Mouse (Mus musculus): ENCODE data around the gene Flvcr2. TPM values are rescaled to one million over a fixed set of nuclear protein-coding genes. Genes with fewer than 3 reads are reported as not detected.
"Not testable (repeated sequence)": the region's sequence is repeated elsewhere in the genome, so short reads cannot be mapped to it uniquely, and the experiment has no call there.

Gene Flvcr2
- polyA plus RNA-seq (2015; fragmentation: Nextera tagmentation; extraction: Ambion mirVana) = 3.6 and 5.1 TPM in 2 replicates

DNA sequence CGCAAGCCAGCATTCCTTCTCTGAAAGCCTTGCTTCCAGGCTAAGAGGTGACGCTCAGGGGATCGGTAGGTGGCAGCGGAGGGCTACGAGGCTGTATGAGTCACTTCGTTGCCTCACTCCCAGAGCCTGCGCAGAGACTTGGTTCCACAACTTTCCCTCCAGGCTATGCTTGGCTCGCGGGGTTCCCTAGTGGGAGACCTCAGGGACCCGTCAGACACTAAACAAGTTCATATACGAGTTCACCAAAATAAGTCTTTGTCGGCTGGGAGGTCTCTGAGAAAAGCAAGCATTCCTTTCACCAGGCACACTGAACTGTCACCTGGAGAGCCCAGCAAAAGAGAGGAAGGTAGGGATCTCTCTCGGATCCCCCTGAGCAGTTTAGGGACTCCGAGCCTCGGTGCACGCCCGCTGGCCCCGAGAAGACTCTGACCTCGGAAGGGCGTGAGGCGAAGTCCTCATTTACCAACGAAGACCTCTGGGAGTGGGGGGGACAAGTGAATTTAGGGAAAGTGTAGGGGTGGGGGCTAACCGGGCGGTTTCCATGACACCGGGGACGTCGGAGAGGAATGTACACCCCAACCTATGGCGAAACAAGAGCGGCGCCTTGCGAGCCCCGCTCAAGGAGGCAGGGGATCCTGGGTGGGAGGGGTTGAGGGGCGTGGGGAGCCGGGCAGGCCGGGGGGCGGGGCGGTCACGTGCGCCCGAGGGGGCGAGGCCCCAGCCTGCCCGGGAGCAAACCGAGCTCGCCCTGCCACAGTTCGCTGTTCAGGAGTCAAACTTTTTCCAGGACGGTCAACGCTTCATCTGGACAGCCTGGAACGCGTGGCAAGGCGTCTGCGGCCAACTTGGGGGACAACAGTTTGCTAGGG lies at the start of gene Flvcr2:
Flvcr2 (plus strand) TSS at position 713 of the 869 bp plus-strand sequence.
- 0 out of 2 replicates have a peak, but pooled peaks cover 4% of the 10 kb centered on the region for H3K4me1 ChIP-seq
- H3K27ac ChIP-seq = peak within 1 kb of the TSS; percentile 78
- ATAC-seq (ENCODE audit: borderline replicate concordance, extremely low read depth, low FRiP score, low TSS enrichment) = peak; percentile 91
- under 1% methylated on average over 49 of the region's 51 CpGs for WGBS
- H3K9me3 ChIP-seq = no peaks in the 10 kb centered on the region
- peak within 1 kb of the TSS; percentile 51 for H3K4me3 ChIP-seq
- H3K27me3 ChIP-seq = peaks cover 9% of the 10 kb centered on the region; the same call in 1 of the 2 replicates
- no peaks in the 10 kb centered on the region for H3K36me3 ChIP-seq
- peak within 1 kb of the TSS; percentile 44 for H3K9ac ChIP-seq
- peak within 1 kb of the TSS; percentile 98 for H3K4me2 ChIP-seq

DNA sequence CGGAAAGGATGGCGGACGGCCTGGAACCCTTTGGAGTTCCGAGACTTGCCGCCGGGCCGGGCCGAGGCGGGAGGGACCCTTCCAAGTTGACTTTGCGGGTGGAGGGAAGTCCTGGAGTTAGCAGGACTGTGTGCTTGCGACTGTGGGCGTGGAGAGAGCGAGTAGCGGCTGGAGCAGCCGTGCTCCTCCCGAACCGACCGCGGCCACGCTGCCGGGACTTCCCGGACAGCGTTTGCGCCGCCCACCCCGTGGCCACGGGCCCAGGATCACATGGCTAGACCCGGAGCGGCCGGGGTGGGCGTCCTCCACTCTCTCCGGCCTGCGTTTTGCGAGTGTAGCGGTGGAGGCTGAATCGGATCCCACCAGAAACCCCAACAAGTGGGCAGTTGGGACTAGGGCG lies 48.2 kb upstream of the Flvcr2 start:
- Histone ChIP-seq H3K4me3 (peak overlapping the region; percentile 12; the same call in 1 of the 2 replicates), H3K4me2 (peak overlapping the region; percentile 42), H3K27ac (peak overlapping the region; percentile 33; the same call in 1 of the 2 replicates)
- H3K9ac ChIP-seq, H3K36me3 ChIP-seq, H3K27me3 ChIP-seq, H3K4me1 ChIP-seq, H3K9me3 ChIP-seq: not testable (repeated sequence)
- WGBS = 14% methylated on average over 13 of the region's 37 CpGs
- ATAC-seq (ENCODE audit: borderline replicate concordance, extremely low read depth, low FRiP score, low TSS enrichment) = peak; percentile 87

DNA sequence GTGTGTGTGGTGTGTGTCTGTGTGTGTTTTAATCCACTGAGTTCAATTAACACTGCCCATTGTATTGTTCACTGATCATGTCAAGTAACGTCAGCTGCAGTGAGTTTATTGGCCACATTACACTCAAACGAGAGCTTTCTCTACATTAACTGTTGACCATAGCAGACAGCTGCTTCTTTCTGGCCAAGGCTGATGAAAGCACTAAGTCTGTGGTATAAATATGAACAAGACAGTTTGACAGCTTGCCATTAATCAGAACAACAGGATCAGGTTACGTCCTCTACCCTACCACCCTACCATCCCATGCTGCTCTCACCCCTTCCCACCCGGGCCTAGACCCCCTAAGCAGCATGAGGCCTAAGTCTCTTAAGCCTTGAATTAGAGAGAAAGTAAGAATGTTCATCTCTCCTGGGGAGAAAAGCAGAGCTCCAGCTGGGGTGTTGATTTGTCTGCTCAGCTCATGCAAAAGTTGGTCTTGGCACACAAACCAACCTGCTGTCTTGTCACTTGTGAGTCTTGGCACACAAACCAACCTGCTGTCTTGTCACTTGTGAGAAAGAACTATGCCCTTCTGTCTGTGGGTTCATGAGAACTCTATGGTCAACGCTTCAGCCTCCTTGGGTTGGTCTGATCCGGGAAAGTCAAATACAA lies 46.0 kb upstream of the Flvcr2 start:
- Histone ChIP-seq H3K4me1 (peaks cover 20% of the 10 kb centered on the region), H3K9ac (no peak overlapping the region), H3K27me3 (no peaks in the 10 kb centered on the region), H3K36me3 (no peaks in the 10 kb centered on the region), H3K27ac (peak overlapping the region; percentile 42), H3K9me3 (no peaks in the 10 kb centered on the region), H3K4me2 (no peak overlapping the region), H3K4me3 (no peak overlapping the region)
- WGBS = 50% methylated on average over 6 of the region's 6 CpGs
- ATAC-seq (ENCODE audit: borderline replicate concordance, extremely low read depth, low FRiP score, low TSS enrichment) = no peak

DNA sequence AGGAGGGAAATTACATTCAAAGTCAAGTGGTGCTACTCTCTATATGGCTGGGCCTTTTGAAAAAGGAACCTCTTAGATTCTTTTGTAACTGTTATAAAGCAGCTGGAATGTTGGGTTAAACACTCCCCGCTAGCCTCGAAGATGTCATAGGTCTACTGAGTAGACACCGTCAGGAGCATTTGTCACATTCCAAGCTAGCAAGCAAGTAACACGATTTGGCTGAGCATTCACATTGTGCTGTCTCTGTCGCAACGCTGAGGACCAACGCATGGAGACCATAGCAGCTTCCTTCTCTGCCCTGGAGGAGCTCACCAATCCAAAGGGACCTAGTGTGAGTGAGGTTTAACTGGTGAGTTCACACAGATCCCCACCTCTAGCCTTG lies 45.5 kb upstream of the Flvcr2 start:
- H3K4me1 ChIP-seq = peaks cover 24% of the 10 kb centered on the region
- H3K27ac ChIP-seq = peak overlapping the region; percentile 42
- H3K27me3 ChIP-seq = no peaks in the 10 kb centered on the region
- WGBS = 38% methylated on average over 7 of the region's 7 CpGs
- no peaks in the 10 kb centered on the region for H3K9me3 ChIP-seq
- no peak for ATAC-seq (ENCODE audit: borderline replicate concordance, extremely low read depth, low FRiP score, low TSS enrichment)
- no peak overlapping the region for H3K4me2 ChIP-seq
- no peak overlapping the region for H3K4me3 ChIP-seq
- no peak overlapping the region for H3K9ac ChIP-seq
- H3K36me3 ChIP-seq = no peaks in the 10 kb centered on the region

DNA sequence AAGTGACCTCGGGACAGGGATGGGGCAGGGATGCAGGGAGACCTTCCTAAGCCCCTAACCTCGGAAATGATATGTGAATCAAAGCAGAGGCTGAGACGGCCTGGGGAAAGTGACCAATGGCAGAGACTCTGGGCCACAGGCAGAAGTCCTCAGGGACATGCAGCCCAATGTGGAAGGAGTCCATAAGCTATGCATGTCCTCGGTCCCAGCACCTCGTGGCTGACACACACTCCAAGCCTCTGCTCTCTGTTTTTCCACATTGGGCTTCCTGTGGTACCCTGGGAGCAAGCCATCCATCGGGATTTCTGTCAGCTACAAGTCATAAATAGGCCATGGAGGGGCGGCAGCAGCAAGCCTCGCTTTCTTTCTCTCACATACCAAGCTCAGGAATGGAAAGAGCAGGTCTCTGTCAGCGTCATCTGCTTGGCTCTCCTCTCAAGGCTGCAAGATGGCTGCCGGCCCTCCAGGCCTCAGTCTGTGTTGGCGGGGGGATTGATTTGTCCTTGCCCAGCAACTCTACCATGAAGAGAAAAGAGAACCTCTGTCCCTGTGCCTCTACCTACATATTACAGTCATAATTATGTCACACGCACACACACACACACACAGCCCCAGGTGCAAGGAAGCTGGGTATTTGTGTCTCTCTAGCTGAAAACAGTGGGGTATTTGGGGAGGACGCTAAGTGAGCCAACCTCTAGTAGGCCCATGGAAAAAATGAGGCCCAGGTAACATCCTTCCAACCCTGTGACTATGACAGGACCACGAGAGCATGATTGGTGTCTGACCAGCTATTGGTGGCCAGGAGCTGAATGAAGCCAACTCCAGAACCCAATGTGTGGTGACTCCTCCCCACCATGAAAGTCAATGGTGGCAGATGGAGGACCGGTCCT lies 43.9 kb upstream of the Flvcr2 start:
- no peaks in the 10 kb centered on the region for H3K9me3 ChIP-seq
- H3K27me3 ChIP-seq = no peaks in the 10 kb centered on the region
- H3K27ac ChIP-seq = no peak overlapping the region
- H3K4me3 ChIP-seq = no peak overlapping the region
- ATAC-seq (ENCODE audit: borderline replicate concordance, extremely low read depth, low FRiP score, low TSS enrichment) = no peak
- H3K9ac ChIP-seq = no peak overlapping the region
- H3K36me3 ChIP-seq = no peaks in the 10 kb centered on the region
- H3K4me2 ChIP-seq = no peak overlapping the region
- peaks cover 36% of the 10 kb centered on the region for H3K4me1 ChIP-seq
- 77% methylated on average over 15 of the region's 15 CpGs for WGBS

DNA sequence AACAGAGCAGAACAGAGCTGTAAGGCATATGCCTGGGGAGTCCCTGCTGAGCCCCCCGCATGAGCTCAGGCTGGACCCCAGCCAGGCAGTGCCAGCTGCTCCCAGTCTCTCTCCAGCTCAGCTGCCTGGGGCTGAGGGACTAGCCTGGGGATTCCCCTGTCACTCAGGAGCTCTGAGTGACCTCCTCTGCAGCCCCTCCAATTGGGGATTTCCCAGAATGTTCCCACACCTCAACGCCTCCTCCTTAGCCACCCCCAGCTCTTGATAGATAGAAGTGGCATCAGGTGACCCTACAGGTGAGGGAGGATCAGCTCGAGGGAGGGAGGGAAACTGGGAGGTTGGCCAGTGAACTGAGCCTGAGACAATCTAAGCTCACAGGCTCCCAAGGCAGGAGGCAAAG lies 42.8 kb upstream of the Flvcr2 start:
- peaks cover 36% of the 10 kb centered on the region for H3K4me1 ChIP-seq
- H3K9ac ChIP-seq = no peak overlapping the region
- H3K27ac ChIP-seq = no peak overlapping the region
- ATAC-seq (ENCODE audit: borderline replicate concordance, extremely low read depth, low FRiP score, low TSS enrichment) = no peak
- H3K4me2 ChIP-seq = no peak overlapping the region
- no peak overlapping the region for H3K4me3 ChIP-seq
- 47% methylated on average over 3 of the region's 3 CpGs for WGBS
- no peaks in the 10 kb centered on the region for H3K36me3 ChIP-seq
- H3K9me3 ChIP-seq = no peaks in the 10 kb centered on the region
- no peaks in the 10 kb centered on the region for H3K27me3 ChIP-seq

DNA sequence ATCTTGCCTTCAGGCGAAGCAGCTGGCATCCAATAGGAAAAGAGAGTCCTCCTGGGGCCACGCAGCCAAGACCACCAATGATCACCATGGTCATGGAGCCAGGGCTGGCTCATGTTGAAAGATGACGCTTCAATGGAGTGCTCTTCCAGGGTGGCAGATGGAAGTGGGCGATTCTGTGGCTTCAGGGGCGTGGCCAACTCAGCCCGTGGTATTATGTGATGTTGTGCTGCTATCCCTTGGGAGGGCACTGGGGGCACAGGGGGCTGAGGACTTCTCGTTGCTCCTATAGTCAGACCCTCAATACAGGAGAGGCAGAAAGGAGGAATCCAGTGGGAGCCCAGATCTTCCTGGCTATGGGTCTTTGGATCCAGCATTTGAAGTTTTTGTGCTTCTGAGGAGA lies 41.8 kb upstream of the Flvcr2 start:
- H3K9me3 ChIP-seq = no peaks in the 10 kb centered on the region
- H3K27me3 ChIP-seq = no peaks in the 10 kb centered on the region
- H3K9ac ChIP-seq = no peak overlapping the region
- H3K4me2 ChIP-seq = peak overlapping the region; percentile 81; the same call in 1 of the 2 replicates
- peak overlapping the region; percentile 91 for H3K27ac ChIP-seq
- no peaks in the 10 kb centered on the region for H3K36me3 ChIP-seq
- WGBS = 70% methylated on average over 7 of the region's 7 CpGs
- H3K4me3 ChIP-seq = no peak overlapping the region
- H3K4me1 ChIP-seq = peaks cover 36% of the 10 kb centered on the region
- ATAC-seq (ENCODE audit: borderline replicate concordance, extremely low read depth, low FRiP score, low TSS enrichment) = no peak

DNA sequence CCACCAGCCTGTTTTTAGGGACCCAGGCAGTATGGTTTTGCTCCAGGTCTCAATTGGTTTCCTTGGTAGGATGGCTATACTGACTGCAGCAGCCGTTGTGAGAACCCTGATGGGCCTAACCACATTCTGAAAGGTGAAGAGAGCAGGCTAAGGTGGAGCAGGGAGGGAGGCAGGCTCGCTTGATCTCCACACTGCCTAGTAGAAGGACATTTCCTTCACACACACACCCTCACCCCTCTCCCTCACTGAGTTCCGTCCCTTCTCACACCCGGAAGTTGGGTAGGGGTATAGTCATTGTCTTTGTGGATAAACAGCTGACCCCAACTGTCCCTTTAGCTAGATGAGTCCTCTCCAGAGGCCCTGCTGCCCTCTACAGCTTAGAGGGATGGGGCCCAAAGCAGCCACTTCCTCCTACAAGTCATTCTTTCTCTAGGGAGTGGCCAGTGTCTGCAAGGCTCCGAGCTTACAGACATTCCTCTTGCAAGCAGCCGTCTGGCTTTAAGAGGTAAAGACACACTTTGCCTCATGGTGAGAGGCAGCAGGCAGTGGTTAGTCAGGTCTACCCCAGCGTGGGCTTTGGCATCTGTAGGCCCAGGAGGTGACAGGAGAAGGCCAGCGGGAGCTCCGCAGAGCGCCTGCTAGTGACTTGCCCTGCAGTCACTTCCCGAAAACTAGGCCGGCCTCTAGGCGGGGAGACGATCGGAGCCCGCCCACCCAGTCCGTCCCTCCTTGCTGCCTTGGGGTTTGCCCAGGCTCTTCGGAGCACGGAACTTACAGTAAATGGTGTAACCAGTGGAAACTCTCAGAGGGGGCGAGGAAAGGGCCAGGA lies 41.1 kb upstream of the Flvcr2 start:
- peak; percentile 89 for ATAC-seq (ENCODE audit: borderline replicate concordance, extremely low read depth, low FRiP score, low TSS enrichment)
- peak overlapping the region; percentile 41 for H3K4me3 ChIP-seq
- no peaks in the 10 kb centered on the region for H3K9me3 ChIP-seq
- peak overlapping the region; percentile 81 for H3K4me2 ChIP-seq
- WGBS = 8% methylated on average over 20 of the region's 20 CpGs
- peak overlapping the region; percentile 91 for H3K27ac ChIP-seq
- peaks cover 35% of the 10 kb centered on the region for H3K4me1 ChIP-seq
- no peaks in the 10 kb centered on the region for H3K36me3 ChIP-seq
- peak overlapping the region; percentile 51 for H3K9ac ChIP-seq
- H3K27me3 ChIP-seq = no peaks in the 10 kb centered on the region

DNA sequence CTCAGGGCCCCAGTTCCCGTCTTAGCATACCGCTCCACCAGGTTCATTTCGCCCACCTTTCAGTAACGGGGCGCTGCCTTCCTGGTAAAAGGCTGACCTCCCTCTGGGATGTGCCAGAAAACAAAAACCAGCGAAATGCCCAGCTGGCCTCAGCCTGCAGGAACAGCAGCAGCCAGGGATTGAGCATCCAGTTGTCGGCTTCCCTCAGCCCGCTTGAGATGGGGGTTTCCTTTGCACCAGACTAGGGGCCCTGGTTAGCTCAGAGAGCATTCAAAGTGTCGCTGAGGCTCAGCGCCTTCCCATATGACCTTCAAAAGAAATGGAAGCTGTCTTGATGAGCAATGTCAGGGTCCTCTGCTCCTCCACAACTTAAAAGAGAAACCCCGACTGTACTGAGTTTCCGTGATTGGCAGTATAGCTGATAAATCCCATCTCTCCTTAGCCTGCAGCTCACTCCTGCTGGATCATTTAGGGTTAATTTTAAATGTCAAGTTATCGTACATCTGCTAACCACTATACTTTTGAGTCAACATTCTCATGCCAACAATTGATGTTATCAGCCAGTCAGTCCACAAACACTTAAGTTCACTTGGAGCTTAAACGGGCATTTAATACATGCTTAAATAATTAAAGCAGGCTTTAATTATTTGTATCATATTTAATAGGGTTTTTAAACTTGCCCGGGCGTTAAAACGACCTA lies 40.4 kb upstream of the Flvcr2 start:
- H3K4me1 ChIP-seq = peaks cover 29% of the 10 kb centered on the region

DNA sequence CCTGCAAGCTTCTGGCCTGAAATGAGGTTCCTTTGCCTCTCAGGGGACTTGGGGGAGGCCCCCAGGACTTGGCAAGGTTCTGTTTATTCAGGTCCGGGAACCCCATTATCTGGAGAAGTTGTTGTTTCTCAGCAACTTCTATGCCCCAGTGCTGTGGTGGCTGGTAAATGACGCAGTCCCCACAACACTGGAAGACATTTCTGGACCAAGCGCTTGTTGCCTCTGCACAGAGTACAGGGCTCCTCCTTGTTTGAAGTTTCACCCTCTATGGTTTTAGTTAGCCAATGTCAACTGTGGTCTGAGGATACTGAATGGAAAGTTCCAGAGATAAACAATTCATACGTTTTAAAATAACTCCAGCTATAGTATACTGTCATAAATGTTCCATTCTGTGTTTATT lies 39.4 kb upstream of the Flvcr2 start:
- no peak for ATAC-seq (ENCODE audit: borderline replicate concordance, extremely low read depth, low FRiP score, low TSS enrichment)
- H3K36me3 ChIP-seq = no peaks in the 10 kb centered on the region
- no peak overlapping the region for H3K4me3 ChIP-seq
- no peaks in the 10 kb centered on the region for H3K9me3 ChIP-seq
- no peaks in the 10 kb centered on the region for H3K27me3 ChIP-seq
- peaks cover 27% of the 10 kb centered on the region for H3K4me1 ChIP-seq
- no peak overlapping the region for H3K27ac ChIP-seq
- no peak overlapping the region for H3K4me2 ChIP-seq
- no peak overlapping the region for H3K9ac ChIP-seq
- 53% methylated on average over 4 of the region's 4 CpGs for WGBS

More for the DNA sequence above, 40.4 kb upstream of the Flvcr2 start:
- WGBS = 13% methylated on average over 17 of the region's 17 CpGs
- H3K27me3 ChIP-seq = no peaks in the 10 kb centered on the region
- H3K9ac ChIP-seq = peak overlapping the region; percentile 51
- H3K4me3 ChIP-seq = peak overlapping the region; percentile 41
- H3K4me2 ChIP-seq = peak overlapping the region; percentile 81
- peak overlapping the region; percentile 91 for H3K27ac ChIP-seq
- H3K9me3 ChIP-seq = no peaks in the 10 kb centered on the region
- no peaks in the 10 kb centered on the region for H3K36me3 ChIP-seq
- peak; percentile 12; the same call in 1 of the 2 replicates for ATAC-seq (ENCODE audit: borderline replicate concordance, extremely low read depth, low FRiP score, low TSS enrichment)
